Mouse (Mus musculus) A20 (cell line): ENCODE results near the gene Retsat.

Experiments used
- DNase-seq: peaks from one replicate; pipeline ENCODE4 v3.0.0-alpha.2; 2011; ENCODE audit warnings: low read depth, low spot score

Retsat gene

DNA sequence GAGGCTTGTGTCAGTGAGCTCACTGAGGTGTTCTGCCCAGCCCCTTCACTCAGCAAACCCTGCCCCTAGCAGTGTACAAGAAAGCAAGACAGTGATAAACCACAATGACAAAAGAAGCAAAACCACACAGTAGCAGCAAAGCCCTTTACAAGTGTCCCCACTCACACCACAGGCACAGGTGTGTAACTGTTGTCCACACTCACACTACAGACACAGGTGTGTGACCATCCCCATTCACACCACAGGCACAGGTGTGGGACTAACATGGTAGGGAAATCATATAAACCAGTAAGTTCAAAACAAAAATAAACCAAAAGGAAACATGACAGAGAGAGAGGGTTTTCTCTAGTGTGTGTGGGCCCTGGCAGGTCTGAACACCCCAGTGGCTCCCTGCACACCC, 10.0 kb upstream of the Retsat start:
- peak; percentile 24 for DNase-seq

DNA sequence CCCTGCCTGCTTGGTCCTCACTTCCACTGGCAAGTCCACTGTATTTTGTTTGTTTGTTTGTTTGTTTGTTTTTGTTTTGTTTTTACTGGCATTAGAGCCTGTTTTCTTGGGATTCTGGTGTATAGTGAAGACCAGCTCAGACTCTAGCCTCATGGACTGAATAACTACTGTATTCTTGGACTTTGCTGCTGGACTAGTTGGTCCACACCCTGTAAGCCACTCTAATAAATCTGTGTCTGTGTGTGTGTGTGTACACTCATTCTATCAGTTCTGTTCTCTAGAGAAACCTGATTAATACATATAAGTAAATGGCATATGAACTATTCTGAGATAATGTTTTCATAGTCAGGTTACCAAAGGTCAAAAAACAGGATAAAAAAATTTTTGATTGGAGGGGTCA, 8.2 kb upstream of the Retsat start:
- no peak for DNase-seq

DNA sequence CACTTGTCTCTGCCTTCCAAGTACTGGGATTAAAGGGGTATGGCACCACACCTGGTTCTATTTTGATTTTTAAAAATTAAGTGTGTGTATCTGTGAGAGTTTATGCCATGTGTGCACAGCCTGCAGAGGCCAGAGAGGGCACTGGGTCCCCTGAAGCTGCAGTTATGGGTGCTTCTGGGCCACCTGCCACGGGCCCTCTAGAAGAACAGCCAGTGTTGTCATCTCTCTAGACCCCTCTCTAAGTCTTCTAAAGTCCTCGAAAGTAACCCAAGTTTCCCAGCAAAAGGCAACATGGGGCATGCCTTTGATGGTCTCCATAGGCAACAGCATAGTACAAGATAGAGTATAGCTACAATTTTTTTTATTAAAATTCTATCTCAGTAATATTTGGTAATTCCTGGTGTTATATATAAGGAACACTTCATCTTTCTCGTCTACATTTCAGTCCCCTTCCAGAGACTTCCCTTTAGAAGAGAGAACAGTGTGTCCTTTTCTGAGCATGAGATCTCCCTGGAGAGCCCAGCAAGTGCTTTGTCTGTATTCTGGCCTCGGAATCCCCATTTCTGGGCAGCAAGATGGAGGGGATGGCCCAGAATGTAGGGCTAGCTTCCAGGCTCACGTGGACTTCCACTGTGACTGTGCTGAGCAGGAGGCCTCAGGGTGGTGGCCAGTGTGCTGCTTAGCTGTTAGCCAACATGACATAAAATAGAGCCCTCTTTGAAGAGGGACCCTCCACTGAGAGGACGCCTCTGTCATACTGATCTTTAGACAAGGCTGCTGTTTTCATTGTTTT, 5.1 kb upstream of the Retsat start:
- no peak for DNase-seq

DNA sequence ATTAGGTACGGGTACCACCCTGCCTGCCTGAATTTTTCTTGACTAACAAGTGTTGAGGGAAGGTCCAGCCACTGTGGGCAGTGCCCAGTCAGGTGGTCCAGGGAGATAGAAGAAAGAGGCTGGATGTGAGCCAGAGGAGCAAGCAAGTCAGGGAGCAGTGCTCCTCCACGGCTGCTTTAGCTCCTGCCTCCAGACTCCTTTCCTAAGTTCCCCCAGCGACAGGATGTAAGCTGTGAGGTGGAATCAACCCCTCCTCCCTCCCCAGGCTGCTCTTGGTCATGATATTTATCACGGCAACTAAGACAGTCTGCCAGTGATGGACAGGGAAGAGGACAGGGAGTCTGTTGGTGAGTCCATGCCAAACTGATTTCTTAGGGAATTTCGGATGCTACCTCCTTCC, 4.4 kb upstream of the Retsat start:
- DNase-seq = no peak

DNA sequence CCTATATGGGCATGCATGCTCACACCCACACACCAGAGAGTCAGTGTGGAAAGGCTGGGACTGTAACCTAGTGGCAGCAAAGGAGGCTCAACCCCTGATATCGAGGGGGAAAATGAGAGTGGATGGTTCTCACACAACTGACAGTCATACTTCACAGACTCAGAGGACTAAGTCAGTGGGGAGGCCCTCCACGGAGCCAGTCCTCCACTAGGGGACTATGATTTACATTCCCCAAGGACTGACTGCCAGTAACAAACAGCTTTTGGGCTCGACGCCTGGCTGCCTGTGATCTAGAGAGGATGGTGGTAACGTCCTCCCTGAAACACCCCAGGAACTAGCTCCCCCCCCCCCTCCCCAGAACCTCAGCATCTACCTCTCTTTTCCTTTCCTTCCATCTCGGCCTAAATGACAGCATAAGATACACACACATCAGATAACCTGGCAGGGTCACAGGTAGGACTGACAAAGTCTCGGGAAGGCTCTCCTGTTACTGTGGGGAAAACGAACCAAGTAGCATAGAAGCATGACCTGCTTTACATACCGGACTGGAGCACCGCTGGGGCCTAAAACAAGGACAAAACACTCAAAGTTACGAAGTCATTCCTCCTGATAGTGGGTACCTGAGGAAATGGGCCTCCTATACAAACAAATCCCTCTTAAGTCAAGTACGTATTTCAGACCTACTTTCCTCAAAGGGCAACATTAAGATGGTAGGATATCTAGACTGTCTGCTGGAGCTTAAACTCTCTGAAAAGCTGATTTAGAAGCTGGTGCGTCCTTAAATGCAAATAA, 996 bp upstream of the Retsat start:
- DNase-seq = peak; percentile 37

DNA sequence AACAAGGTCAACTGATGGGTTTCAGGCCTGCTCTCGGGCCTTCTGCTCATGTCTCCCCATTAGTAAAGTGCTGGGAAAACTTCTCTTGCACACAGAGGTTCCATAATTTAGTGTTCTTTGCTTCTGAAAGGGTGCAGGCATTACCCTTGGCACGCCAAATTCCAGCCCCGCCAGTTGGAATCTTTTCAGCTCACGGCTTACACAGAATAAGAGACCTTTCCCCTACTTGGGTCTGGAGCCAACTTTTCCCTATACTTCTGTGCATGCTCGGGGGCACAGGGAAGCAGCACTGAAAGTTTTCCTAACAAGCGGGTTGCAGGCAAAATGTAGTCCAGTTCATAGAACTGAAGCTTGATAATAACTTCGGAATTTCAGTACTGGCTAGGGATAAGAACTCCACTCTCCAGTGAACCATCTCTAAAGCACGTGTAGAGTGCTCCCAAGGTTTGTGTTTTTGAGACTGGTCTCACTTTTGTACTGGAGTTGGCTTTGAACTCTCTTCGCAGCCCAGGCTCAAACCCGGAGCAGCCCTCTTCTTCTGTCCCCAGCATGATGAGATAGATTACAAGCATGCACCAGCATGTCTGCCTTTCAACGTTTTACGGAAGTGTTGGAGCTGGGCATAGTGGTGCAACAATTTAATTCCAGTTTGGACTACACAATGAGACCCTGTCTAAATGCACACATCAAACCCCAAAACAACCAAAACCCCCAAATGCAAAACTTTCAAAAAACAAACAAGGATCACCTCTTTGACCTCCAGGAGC, 699 bp downstream of the Retsat start:
- peak; percentile 4 for DNase-seq

DNA sequence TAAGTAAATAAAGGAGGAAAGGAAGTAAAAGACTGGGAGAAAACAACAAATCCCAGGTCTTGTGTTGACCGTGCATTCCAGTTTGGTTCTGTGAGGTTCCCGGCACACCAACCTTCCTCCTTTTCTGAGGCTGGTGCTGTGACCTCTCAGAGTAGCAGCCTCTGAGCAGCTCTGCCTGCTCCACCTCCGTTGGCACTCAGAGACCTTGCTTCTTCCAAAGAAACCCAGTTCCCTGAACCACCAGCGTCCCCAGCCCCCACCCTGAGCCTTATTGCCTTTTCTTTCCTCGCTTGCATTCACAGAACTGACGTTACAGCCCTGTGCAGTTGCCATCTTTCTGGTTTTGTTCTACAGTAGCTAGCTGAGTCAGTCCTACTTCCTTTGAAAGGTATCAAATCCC, 1.9 kb downstream of the Retsat start:
- no peak for DNase-seq

DNA sequence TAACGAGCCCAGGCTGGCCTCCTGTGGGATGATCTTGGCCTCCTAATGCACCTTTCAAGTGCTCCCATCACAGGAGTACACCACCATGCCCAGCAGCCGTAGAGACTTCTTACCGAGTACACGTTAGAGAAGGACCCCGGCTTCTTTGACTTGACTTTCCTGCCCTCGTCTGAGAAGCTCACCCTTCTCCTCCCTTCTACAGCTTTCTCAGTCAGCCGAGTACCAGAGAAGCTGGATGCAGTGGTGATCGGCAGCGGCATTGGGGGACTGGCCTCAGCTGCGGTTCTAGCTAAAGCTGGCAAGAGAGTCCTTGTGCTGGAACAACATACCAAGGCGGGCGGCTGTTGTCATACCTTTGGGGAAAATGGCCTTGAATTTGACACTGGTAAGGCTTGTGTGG, 2.5 kb downstream of the Retsat start:
- DNase-seq = no peak

DNA sequence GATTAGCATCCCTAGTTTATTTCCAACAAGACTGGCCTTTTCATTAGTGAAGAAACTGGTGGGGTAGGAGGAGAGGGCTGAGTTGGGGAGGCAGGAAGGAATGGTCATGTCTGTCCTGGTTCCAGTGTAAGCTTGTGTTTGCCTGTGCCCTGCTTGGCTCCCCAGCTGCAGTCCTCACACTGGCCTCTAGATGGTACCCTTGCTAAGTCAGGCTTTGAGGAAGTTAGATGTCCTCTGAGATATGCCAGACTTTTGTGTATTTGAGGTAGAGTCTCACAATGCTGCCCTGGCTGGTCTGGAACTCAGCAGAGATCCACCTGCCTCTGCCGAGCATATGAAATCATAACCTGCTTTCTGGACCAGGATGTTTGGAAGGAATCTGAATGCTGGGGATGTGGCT, 3.5 kb downstream of the Retsat start:
- peak; percentile 67 for DNase-seq

DNA sequence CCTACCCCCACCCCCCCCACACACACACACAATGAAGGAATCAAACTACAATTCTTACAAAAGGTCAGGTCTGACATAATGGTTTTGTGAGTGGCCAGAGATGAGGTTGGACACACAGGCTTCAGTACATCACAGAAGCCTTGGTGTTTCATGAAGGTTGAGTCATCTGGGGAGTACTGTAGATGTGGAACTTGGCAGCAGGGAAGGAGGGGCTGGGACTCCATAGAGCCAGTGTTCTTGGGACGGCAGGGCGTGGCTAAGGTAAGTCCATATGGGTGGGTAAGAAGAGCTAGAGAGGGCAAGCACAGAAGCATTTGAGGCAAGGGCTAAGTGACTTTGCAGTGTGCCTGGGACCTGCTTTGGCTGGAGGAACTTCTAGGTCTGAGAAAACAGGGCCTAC, 5.8 kb downstream of the Retsat start:
- no peak for DNase-seq

DNA sequence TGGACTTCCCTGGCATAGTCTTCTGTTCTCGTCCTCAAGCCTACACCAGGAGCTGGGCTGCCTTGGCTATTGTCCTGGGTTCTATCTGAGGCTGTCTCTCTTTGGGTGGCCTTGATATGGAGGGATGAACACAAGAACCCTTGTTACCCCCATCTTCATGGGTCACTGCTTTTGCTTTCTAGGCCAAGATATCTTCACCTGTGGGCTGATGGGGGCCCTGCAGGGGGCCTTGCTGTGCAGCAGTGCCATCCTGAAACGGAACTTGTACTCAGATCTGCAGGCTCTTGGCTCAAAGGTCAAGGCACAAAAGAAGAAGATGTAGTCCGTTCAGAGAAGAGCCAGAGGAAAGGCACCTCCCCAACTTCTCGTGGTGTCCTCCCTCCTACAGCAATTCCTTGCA, 8.8 kb downstream of the Retsat start:
- DNase-seq = no peak

DNA sequence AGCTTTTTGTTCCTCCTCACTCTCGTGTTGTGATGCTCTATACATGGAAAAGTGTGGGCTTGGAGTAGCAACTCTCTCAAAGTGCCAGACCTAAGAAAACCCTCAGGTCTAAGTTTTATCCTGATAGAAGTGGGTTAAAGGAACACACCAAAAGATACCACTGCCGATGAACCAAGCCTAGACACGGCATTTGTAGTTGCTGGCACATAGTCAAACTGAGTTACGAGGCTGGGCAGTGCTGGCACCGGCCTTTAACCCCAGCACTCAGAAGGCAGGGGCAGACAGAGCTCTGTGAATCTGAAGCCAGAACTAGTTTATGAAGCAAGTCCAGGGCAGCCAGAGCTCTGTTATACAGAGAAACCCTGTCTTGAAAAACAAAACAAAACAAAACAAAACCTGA, 9.4 kb downstream of the Retsat start:
- no peak for DNase-seq

DNA sequence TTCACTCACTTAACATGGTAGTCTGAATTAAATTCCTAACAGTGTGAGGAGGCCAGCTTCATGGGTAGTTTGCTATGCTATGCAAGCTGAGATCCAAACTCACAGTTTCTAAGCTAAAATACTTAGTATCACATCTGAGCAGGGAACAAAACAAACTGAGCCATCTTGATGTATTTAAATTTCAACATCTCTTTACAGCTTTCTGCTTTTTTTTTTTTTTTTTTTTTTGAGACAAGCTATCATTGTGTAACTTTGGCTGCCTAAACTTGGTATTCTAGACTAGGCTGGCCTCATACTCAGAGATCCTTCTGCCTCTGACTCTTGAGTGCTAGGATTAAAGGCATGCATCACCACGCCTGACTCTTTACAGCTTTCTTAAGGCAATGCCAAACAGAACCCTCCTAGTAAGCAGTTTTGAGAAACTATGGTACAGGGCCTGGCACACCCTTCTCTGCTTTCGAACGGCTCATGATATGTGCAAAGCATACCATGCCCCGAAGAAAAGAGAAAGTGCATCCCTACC, 10.4 kb downstream of the Retsat start:
- DNase-seq = no peak

DNA sequence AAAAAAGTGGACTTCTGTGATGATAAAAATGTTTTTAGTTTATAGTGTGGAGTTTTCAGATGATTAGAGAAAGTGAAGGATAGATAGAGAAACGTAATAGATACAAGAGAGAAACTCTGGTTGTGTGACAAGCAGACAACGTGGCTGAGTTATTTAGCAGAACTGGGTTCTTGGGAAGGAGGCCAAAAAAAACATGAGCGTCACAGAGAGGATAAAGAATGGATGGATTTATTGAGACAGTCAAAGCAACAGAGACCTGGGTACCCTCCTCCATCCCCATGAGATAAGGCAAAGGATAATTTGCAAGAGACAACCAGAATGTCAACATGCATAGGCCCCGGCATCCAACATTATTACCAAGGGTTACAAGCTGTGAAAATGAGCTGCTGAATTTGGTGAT, 12.0 kb downstream of the Retsat start:
- DNase-seq = no peak

DNA sequence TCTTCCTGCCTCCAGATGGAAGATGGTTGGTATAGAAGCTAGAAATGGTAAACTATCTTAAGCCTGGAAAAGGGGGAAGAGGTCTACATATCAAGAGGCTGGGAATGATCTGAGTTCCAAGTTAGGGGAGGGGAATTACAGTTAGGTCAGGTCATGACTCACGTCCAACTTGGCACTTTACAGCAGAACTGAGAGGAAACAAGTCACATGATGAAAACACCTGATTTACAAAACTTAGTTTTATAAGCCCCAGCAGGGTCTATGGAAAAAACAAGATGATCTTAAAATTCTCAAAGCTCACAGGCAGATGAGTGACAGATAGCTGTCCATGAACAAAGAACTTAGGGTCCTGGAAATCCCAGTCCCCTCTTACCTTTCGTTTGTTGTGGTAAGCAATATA, 16.9 kb downstream of the Retsat start:
- peak; percentile 2 for DNase-seq

DNA sequence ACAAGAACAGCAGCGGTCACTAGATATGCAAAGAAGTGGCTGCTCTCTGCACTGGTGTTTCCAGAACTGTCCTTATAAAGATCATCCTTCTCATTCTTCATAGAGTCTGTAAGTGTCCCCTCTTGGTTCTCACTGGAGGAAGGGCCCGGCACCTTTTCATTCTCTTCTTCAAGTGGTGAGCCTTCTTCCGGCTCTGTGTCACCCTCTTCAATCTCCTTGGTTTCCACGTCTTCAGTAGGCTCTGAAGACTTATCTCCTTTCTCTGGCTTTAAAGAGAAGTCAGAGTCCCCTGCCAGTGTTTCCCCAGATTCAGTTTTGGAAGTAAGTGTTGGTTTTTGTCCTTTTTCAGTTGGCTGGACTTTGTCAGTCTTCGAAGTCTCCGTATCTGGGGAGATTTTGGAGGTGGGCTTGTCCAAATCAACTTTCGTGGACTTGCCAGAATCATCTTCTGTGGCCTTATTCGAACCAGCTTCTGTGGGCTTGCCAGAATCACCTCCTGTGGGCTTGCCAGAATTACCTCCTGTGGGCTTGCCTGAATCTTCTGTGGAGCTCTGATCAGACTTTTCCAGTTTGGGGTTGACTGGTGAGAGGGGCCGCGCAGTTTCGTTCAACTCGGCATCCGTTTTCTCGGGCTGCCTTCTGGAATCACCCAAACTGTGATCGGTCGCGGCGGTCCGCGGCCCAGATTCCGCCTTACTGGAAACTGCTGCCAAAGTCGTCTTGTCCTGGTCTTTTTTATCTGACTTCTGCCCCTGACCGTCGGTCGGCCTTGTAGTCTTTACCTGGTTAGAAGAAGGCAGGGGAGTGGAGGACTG, 17.5 kb downstream of the Retsat start:
- peak; percentile 5 for DNase-seq

DNA sequence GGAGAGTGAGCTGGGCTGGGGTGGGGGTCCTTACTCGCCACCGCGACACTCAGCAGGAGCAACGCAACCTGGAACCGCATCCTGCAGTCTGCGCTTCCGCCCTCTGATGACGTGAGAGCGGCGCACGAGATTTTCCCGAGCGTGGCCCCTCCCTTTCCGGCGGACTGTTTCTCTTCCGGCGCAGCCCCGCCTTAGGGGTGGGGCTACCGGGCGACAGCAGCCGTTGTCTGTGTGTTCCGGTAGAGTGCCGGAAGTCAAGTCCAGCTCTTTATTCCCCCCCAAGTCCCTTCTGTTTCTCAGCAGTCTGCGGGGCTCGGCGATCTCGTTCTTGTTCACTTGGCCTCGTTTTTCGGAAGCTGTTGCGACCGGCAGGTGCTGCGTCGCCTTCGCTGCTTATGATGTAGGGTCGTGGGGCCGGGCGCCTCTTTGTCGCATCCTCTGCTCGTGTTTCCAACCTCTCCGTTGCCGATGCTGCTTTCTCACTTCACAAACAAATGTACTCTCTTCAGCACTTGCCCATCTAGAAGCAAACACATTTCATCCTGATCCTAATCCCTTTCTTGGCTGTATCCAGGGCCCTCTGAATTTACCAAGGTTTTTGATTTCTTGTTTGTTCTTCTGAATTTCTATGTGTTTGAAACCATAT, 18.5 kb downstream of the Retsat start, which contains the start of gene Tgoln1:
Gene Tgoln1, minus strand, starts transcription at position 358 of the 646 bp plus-strand sequence.
- peak; percentile 90 for DNase-seq

DNA sequence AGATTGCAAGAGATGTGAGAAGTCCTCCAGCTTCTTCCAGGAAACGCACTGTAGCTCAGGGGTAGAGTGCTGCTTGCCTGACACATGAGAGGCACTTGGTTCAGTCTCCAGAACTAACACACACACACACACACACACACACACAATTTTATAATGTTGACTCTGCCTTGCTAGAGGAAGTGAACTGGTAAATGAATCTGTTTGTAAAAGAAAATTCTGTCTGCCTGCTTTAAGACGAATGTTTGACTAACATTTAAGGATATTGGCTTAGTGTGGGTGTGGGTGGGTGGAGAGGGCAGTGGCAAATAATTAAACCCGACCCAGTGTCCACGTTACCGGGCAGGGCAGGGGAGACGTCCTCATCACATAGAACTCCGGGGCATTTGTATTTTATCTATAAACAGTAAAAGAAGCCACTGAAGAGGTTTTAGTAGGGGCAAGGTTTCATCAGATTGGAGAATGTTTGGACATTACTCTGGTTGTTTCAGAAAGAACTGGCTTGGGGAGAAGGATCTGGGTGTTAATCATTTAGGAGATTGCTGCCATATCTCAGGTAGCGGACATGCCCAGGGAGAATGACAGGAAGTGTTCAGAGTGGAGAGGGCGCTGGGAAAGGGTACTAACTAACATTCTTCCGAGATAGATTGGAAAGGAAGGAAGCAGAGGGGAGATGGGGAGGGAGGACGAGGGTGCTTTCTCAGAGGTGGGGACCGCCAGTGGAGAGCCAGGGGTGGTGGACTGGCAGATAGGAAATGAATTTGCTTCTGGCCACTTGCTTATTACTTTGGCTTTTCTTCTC, 21.7 kb downstream of the Retsat start:
- DNase-seq = no peak

DNA sequence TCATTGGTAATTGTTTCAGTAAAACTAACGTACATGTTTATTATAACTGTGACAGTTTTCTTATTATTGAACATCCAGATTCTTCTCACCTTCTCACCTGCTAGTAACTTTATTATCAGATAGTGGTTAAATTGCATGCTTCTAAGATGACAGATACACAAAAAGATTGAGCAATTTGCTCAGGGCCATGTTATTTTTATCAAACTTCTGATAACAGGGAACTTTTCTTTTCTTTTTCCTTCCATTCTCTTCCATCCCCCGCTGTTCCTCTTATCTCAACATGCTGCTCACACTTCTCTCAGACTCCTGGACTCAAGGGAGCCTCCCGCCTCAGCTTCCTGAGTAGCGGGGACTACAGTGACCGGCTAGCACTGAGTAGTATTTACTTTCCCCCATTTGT, 22.6 kb downstream of the Retsat start:
- DNase-seq = no peak

DNA sequence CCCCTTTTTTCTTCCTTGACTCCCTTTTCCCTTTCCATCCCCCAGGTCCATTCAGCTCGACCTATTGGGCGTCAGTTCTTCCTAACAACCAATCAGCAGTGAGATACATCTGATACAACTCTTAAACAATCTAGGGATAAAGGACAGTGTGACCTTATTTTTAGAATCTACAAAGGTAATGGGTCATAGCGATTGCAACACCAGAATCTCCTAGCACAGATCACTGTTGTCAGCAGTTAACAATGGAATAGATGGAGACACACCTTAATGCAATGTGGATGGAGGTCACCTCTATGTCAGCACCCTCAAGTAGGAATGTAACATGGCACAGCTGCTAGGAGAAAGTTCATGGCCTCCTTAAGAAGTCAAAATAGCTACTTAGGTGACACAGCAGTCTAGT, 24.6 kb downstream of the Retsat start:
- DNase-seq = no peak
